Mouse (Mus musculus): Measurements from ENCODE around the gene Commd1. TPM values are rescaled to one million over a fixed set of nuclear protein-coding genes. Genes with fewer than 3 reads are reported as not detected.

The Commd1 gene
- polyA plus RNA-seq, 1 experiment from 2014 or later = 366 TPM

GRCm38 (mm10) chr11:22906453-22906865 is 75.7 kb downstream of the Commd1 start:
- H3K4me3 ChIP-seq = no peak overlapping the region
- H3K4me2 ChIP-seq (replicated peaks) = no peak overlapping the region
- no peak overlapping the region for H3K27ac ChIP-seq
- ATAC-seq (ENCODE audit: insufficient number of reproducible peaks, insufficient read depth, low FRiP score, low TSS enrichment) = no peak
- H3K4me1 ChIP-seq = no peaks in the 10 kb centered on the region
- no peaks in the 10 kb centered on the region for H3K27me3 ChIP-seq
- no peaks in the 10 kb centered on the region for H3K36me3 ChIP-seq
- H3K9me3 ChIP-seq = no peaks in the 10 kb centered on the region
- no peak overlapping the region for H3K9ac ChIP-seq

GRCm38 (mm10) chr11:22902923-22903322 is 79.3 kb downstream of the Commd1 start:
- Histone ChIP-seq H3K27me3 (no peaks in the 10 kb centered on the region), H3K9ac (no peak overlapping the region), H3K4me3 (no peak overlapping the region), H3K4me1 (no peaks in the 10 kb centered on the region), H3K27ac (no peak overlapping the region), H3K9me3 (no peaks in the 10 kb centered on the region), H3K4me2 (replicated peaks) (no peak overlapping the region), H3K36me3 (peaks cover 9% of the 10 kb centered on the region; the same call in 1 of the 2 replicates)
- ATAC-seq (ENCODE audit: insufficient number of reproducible peaks, insufficient read depth, low FRiP score, low TSS enrichment) = no peak
- 72% methylated on average over 2 of the region's 2 CpGs for WGBS

- no peak for ATAC-seq (ENCODE audit: insufficient number of reproducible peaks, insufficient read depth, low FRiP score, low TSS enrichment)
- Histone ChIP-seq H3K4me3 (no peak overlapping the region), H3K4me1 (no peaks in the 10 kb centered on the region), H3K9ac (no peak overlapping the region), H3K9me3 (no peaks in the 10 kb centered on the region), H3K36me3 (peaks cover 9% of the 10 kb centered on the region; the same call in 1 of the 2 replicates), H3K27ac (no peak overlapping the region), H3K27me3 (no peaks in the 10 kb centered on the region), H3K4me2 (replicated peaks) (no peak overlapping the region)
- 83% methylated on average over 3 of the region's 3 CpGs for WGBS
Measured at GRCm38 (mm10) chr11:22900041-22900440, 82.1 kb downstream of the Commd1 start.

- H3K9ac ChIP-seq = no peak overlapping the region
- H3K4me2 ChIP-seq (replicated peaks) = no peak overlapping the region
- H3K4me3 ChIP-seq = no peak overlapping the region
- ATAC-seq (ENCODE audit: insufficient number of reproducible peaks, insufficient read depth, low FRiP score, low TSS enrichment) = no peak
- H3K36me3 ChIP-seq = peaks cover 9% of the 10 kb centered on the region; the same call in 1 of the 2 replicates
- H3K4me1 ChIP-seq = no peaks in the 10 kb centered on the region
- WGBS = 90% methylated on average over 4 of the region's 4 CpGs
- H3K9me3 ChIP-seq = no peaks in the 10 kb centered on the region
- H3K27me3 ChIP-seq = no peaks in the 10 kb centered on the region
- no peak overlapping the region for H3K27ac ChIP-seq
Measured at GRCm38 (mm10) chr11:22897642-22898041, 84.5 kb downstream of the Commd1 start.

- Histone ChIP-seq H3K4me2 (replicated peaks) (no peak overlapping the region), H3K4me1 (no peaks in the 10 kb centered on the region), H3K27ac (no peak overlapping the region), H3K36me3 (peaks cover 9% of the 10 kb centered on the region; the same call in 1 of the 2 replicates), H3K4me3 (no peak overlapping the region), H3K9me3 (no peaks in the 10 kb centered on the region), H3K9ac (no peak overlapping the region), H3K27me3 (no peaks in the 10 kb centered on the region)
- 91% methylated on average over 4 of the region's 4 CpGs for whole genome bisulfite sequencing
- ATAC-seq (ENCODE audit: insufficient number of reproducible peaks, insufficient read depth, low FRiP score, low TSS enrichment) = no peak
Measured at GRCm38 (mm10) chr11:22897127-22897526, 85.1 kb downstream of the Commd1 start.

- no peak for ATAC-seq (ENCODE audit: insufficient number of reproducible peaks, insufficient read depth, low FRiP score, low TSS enrichment)
Measured at GRCm38 (mm10) chr11:22893075-22893474, 89.1 kb downstream of the Commd1 start.

GRCm38 (mm10) chr11:22892466-22892865 is 89.7 kb downstream of the Commd1 start:
- Histone ChIP-seq H3K27ac (no peak overlapping the region), H3K4me1 (no peaks in the 10 kb centered on the region), H3K9me3 (no peaks in the 10 kb centered on the region), H3K9ac (no peak overlapping the region), H3K4me3 (no peak overlapping the region), H3K27me3 (no peaks in the 10 kb centered on the region), H3K36me3 (no peaks in the 10 kb centered on the region), H3K4me2 (replicated peaks) (no peak overlapping the region)
- WGBS = 66% methylated on average over 6 of the region's 6 CpGs
- ATAC-seq (ENCODE audit: insufficient number of reproducible peaks, insufficient read depth, low FRiP score, low TSS enrichment) = no peak

More at GRCm38 (mm10) chr11:22893075-22893474, 89.1 kb downstream of the Commd1 start:
- H3K9ac ChIP-seq = no peak overlapping the region
- no peak overlapping the region for H3K4me3 ChIP-seq
- H3K27me3 ChIP-seq = no peaks in the 10 kb centered on the region
- no peak overlapping the region for H3K4me2 ChIP-seq (replicated peaks)
- H3K4me1 ChIP-seq = no peaks in the 10 kb centered on the region
- H3K36me3 ChIP-seq = no peaks in the 10 kb centered on the region
- WGBS = 61% methylated on average over 3 of the region's 3 CpGs
- no peaks in the 10 kb centered on the region for H3K9me3 ChIP-seq
- no peak overlapping the region for H3K27ac ChIP-seq

GRCm38 (mm10) chr11:22891876-22892275 is 90.3 kb downstream of the Commd1 start:
- ATAC-seq (ENCODE audit: insufficient number of reproducible peaks, insufficient read depth, low FRiP score, low TSS enrichment) = no peak

GRCm38 (mm10) chr11:22891242-22891641 is 90.9 kb downstream of the Commd1 start:
- WGBS = 70% methylated on average over 9 of the region's 9 CpGs
- Histone ChIP-seq H3K4me2 (replicated peaks) (no peak overlapping the region), H3K9ac (no peak overlapping the region), H3K9me3 (no peaks in the 10 kb centered on the region), H3K4me3 (no peak overlapping the region), H3K27me3 (no peaks in the 10 kb centered on the region), H3K4me1 (no peaks in the 10 kb centered on the region), H3K27ac (no peak overlapping the region), H3K36me3 (no peaks in the 10 kb centered on the region)
- ATAC-seq (ENCODE audit: insufficient number of reproducible peaks, insufficient read depth, low FRiP score, low TSS enrichment) = no peak

More at GRCm38 (mm10) chr11:22891876-22892275, 90.3 kb downstream of the Commd1 start:
- Histone ChIP-seq H3K9ac (no peak overlapping the region), H3K4me1 (no peaks in the 10 kb centered on the region), H3K27ac (no peak overlapping the region), H3K9me3 (no peaks in the 10 kb centered on the region), H3K4me3 (no peak overlapping the region), H3K4me2 (replicated peaks) (no peak overlapping the region), H3K27me3 (no peaks in the 10 kb centered on the region), H3K36me3 (no peaks in the 10 kb centered on the region)
- 89% methylated on average over 7 of the region's 7 CpGs for WGBS

GRCm38 (mm10) chr11:22889224-22889623 is 93.0 kb downstream of the Commd1 start:
- 95% methylated on average over 3 of the region's 3 CpGs for WGBS
- Histone ChIP-seq H3K9me3 (no peaks in the 10 kb centered on the region), H3K9ac (no peak overlapping the region), H3K27me3 (no peaks in the 10 kb centered on the region), H3K4me3 (no peak overlapping the region), H3K27ac (no peak overlapping the region), H3K4me2 (replicated peaks) (no peak overlapping the region), H3K4me1 (no peaks in the 10 kb centered on the region), H3K36me3 (no peaks in the 10 kb centered on the region)
- no peak for ATAC-seq (ENCODE audit: insufficient number of reproducible peaks, insufficient read depth, low FRiP score, low TSS enrichment)

GRCm38 (mm10) chr11:22886991-22887390 is 95.2 kb downstream of the Commd1 start:
- Histone ChIP-seq H3K4me3 (no peak overlapping the region), H3K9me3 (no peaks in the 10 kb centered on the region), H3K27ac (no peak overlapping the region), H3K36me3 (no peaks in the 10 kb centered on the region), H3K4me1 (no peaks in the 10 kb centered on the region), H3K9ac (no peak overlapping the region), H3K27me3 (no peaks in the 10 kb centered on the region), H3K4me2 (replicated peaks) (no peak overlapping the region)
- 87% methylated on average over 4 of the region's 4 CpGs for WGBS
- no peak for ATAC-seq (ENCODE audit: insufficient number of reproducible peaks, insufficient read depth, low FRiP score, low TSS enrichment)

- Histone ChIP-seq H3K36me3 (no peaks in the 10 kb centered on the region), H3K9ac (no peak overlapping the region), H3K27me3 (no peaks in the 10 kb centered on the region), H3K4me1 (no peaks in the 10 kb centered on the region), H3K4me2 (replicated peaks) (no peak overlapping the region), H3K27ac (no peak overlapping the region), H3K4me3 (no peak overlapping the region), H3K9me3 (no peaks in the 10 kb centered on the region)
- ATAC-seq (ENCODE audit: insufficient number of reproducible peaks, insufficient read depth, low FRiP score, low TSS enrichment) = no peak
- WGBS = 93% methylated on average over 1 of the region's 1 CpGs
Measured at GRCm38 (mm10) chr11:22885350-22885749, 96.8 kb downstream of the Commd1 start.

- ATAC-seq (ENCODE audit: insufficient number of reproducible peaks, insufficient read depth, low FRiP score, low TSS enrichment) = no peak
- WGBS = 74% methylated on average over 2 of the region's 2 CpGs
- H3K27me3 ChIP-seq = no peaks in the 10 kb centered on the region
Measured at GRCm38 (mm10) chr11:22883676-22884075, 98.5 kb downstream of the Commd1 start.

More at GRCm38 (mm10) chr11:22883676-22884075, 98.5 kb downstream of the Commd1 start:
- Histone ChIP-seq H3K27ac (no peak overlapping the region), H3K4me3 (no peak overlapping the region), H3K9ac (no peak overlapping the region), H3K4me1 (no peaks in the 10 kb centered on the region), H3K9me3 (no peaks in the 10 kb centered on the region), H3K4me2 (replicated peaks) (no peak overlapping the region), H3K36me3 (no peaks in the 10 kb centered on the region)
